Mouse (Mus musculus): ENCODE results near the gene Tmem51.

GRCm38 (mm10) chr4:142045595-142046163 is 38.4 kb downstream of the Tmem51 start:
- TF ChIP-seq CTCF (IDR thresholded peaks at IDR 0.05; ENCODE audit: low read depth) (no peak), EP300 (optimal IDR thresholded peaks at IDR 0.05) (no peak)

All from stomach, postnatal 0 days (tissue).